Mouse (Mus musculus) urinary bladder, postnatal 4 days (tissue): ENCODE measurements around the gene Cops3.
A peak's percentile ranks its signal among the peaks of the same experiment; 100 is the strongest.

Experiments used
- DNase-seq, 2 experiments: peaks; one replicate each; pipeline ENCODE4 v3.0.0; 2021 to 2022; ENCODE audit warnings: low spot score in 2 of 2

Cops3 gene

DNA sequence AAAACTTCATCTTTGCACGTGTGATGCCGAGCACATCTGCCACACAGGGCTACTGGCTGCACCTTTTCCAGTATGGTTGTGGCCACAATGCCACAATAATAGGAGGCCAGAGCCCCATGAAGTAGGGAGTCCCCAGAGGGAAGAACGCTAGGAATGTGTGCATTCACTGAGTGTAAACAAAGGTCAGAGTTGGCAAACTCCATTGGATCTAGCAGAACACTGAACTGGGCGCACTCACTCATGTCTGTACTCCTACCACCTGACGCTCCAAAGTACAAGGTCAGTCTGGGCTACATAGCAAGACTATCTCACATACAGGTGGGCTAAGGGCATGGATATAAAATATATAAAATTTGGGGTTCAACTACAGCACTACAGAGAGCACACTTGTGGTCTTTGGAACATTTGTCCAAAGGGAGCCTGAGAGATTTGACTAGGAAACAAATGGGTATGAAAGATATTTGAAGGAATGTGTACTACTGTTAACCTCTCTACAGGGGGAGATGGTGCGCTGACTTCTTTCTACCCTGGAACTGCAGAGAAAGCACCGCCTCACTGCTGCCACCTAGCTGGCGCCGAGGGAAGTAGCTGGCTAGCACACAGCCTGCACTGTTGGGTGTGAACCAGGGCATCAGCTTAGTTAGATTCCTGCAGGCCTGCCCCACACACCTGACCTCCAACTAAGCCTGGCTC lies 61.3 kb downstream of the Cops3 start:
- DNase-seq: peak; percentile 64 to 78

DNA sequence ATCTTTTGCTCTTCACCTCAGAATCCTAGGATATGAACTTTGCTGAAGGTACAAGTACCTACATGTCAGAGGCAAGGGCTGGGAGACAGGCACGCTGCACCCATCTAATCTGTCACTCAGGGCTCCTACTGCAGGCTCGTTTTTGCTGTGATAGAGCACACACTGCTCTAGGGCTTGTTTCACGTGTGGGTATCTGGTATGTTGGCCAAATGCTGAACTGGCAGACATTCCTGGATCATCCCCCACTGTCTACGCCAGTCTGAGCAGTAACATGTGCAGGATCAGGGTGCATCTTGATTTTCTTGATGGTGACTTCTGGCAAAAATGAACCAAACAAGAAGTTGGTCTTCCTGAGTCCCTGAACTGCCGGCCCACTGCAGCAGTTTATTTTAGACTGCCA lies 62.4 kb downstream of the Cops3 start:
- no peak for DNase-seq

DNA sequence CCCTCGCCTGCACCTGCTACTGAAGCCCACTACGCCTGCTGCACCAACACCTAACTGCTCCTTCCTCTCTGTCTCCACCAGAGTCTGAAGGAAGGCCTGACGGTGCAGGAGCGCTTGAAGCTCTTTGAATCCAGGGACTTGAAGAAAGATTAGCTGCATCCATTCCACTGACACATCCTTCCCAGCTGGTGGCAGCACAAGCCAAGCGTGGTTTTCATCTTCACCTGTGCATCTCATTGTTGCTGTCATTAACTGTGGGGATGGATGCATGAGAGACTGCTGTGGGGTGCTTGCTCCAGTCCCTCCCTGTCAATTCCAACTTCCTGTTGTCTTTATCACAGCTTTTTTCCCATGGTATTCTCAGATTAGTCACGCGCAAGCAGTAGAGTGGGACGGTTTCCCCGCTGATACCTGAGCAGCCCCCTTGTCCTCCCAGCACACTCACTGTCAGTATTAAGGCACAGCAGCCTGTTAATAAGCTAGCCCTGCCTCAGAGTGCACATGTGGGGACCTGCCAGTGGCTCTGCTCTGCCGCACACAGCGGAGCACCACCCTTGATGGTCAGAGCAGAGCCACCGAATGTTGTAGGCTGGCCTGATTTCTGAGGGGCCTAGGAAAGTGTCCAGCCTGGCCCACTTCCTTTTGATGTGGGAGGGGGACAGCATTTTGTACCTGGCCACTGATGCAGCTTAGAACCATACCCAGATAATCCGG lies 64.0 kb downstream of the Cops3 start:
- DNase-seq: no peak

DNA sequence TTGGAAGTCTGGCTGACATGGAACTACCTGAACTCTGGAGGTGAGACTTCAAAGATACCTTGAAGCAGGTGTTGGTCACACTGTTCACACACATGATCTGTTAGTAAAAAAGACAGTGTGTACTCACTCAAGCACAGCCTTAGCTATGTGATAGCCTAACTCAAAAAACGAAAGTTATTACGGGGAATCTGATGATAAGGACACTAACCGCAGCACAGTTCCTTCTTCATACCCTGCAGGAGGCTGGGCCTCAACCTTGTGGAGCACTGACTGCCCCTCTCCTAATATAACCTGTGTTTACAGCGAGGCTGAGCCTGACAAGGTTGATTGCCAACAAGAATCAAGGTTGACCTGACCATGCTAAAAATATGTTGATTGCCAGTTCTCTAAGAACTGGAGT lies 65.1 kb downstream of the Cops3 start:
- DNase-seq: no peak

DNA sequence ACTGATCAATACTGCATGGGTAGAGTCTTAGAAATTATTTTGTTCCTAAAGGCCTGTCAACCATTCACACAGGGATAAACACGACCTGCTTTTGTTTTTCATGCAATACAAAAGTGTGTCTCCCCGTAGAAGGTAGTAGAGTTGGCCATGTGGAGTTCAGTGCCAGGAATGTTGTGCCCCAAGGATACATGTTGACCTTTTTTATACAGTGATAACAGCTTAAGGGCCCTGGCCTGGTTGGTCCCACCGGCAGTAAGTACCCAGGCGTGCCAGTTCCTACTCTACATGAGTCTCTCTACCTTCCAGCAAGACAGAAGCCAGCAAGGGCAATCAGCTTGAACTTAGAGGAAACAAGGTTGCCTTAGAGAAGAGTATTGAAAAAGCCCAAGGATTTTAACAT lies 66.7 kb downstream of the Cops3 start:
- no peak for DNase-seq

DNA sequence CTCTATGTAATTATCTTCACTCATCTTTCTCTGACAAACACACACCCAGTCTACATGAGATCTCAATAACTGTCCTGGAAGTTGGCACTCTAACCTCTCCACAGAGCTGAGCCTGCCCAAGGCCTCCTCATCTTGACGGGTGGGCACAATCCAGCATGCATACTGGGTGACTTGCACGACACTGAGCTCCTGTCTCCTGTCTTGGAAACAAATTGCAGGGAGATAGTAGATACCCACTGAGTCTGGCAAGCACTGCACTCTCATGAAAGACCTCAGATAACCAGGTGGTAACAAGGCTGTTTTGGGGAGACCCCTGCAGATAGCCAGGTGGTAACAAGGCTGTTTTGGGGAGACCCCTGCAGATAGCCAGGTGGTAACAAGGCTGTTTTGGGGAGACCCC lies 67.3 kb downstream of the Cops3 start:
- DNase-seq: no peak

DNA sequence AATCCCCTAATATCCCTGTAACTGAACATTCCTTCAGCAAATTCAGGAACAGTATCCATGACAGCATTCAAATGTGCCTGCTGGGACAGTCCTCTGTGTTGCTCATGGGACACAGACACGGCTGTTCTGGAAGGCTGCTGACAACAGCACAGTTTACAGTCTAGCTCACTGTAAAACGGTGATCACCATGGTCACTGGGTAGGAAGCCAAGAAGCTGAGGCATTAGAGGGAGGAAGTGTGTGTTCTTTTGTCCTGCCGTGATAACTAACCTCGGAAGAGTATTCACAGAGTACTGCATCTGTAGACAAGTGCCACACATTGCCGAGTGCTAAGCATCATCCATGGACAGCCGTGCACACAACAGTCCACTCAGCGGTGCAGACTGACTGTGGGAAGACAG lies 68.9 kb downstream of the Cops3 start:
- no peak for DNase-seq

DNA sequence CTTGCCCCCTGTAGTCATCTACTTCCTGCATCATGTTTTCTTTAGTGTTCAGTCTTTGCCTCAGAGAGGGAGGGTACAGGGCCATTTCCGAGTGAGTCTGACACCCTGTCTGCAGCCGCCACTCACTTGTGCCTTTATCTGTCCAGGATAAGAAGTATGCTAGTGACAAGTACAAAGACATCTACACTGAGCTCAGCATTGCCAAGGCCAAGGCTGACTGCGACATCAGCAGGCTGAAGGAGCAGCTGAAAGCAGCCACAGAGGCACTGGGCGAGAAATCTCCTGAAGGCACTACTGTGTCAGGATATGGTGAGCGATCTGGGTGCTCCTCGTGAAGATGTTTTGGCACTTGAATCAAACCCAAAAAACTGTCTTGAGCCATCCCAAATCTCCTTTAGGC lies 69.9 kb downstream of the Cops3 start:
- DNase-seq: no peak

DNA sequence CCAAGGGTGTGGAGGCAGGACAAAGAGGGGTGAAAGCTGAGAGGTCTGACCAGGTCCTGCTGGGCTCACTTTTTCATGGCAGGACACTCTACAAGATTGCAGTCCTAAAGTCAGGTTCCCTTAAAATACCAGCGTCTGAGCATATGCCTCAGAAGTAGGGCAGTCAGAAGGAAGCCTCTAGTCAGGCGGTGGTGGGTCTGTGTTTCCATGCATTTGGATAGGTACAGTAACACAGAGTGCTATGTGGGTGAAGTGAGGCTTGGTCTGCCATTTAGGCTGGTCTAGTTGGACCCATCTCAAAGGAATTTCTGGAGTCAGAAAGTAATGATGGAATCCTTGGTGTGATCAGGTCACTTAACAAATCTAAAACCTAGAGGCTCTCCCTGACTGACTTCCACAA lies 70.3 kb downstream of the Cops3 start:
- DNase-seq: no peak
